In the genomic region with DNA sequence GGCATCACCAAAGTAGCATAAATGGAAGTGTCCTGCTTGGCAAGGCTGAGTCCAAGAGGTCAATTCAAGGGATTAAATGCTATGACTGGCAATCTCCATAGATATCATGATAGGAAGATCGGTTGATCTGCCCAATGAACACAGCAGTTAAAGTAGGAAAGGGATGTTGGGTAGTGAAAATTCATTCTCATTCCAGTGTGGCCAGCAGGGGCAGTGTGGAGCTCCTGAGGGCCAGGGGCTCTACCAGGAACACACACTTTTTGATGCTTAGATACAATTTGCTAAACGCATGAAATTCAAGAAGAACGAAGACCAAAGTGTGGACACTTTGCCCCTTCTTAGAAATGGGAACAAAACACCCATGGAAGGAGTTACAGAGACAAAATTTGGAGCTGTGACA, we compare ENCODE assay signal across 7 mouse cellular contexts.
DNase-seq lines count a peak whose midpoint lies in the region; ATAC-seq and TF ChIP-seq lines count a peak whose summit lies in the region.
"Not testable (repeated sequence)": the region's sequence is repeated elsewhere in the genome, so short reads cannot be mapped to it uniquely, and the experiment has no call there.

No protein-coding gene starts in this region.

- H3K9me3 ChIP-seq in ES-Bruce4 (replicated peaks; ENCODE audit: control insufficient read depth, insufficient read depth, low read length, poor library complexity, severe bottlenecking); intestine, postnatal 0 days (ENCODE audit: control insufficient read depth); lung, embryonic 14.5 days (ENCODE audit: low read depth, low read length): not testable (repeated sequence)

- TF ChIP-seq POLR2A in ES-Bruce4 (IDR thresholded peaks at IDR 0.05; ENCODE audit: insufficient read depth, low read length); brain, embryonic 14.5 days (IDR thresholded peaks at IDR 0.05; ENCODE audit: borderline replicate concordance, extremely low read depth, insufficient read depth, insufficient read length, poor library complexity, severe bottlenecking); heart, adult 2 months (IDR thresholded peaks at IDR 0.05; ENCODE audit: insufficient read depth, low read depth, low read length); testis, adult 2 months (IDR thresholded peaks at IDR 0.05; ENCODE audit: control insufficient read depth, low read depth, low read length): not testable (repeated sequence)

- H3K27ac ChIP-seq in ES-Bruce4 (ENCODE audit: insufficient read depth, low read length); heart, adult 2 months; intestine, postnatal 0 days (ENCODE audit: low read depth, low read length); left cerebral cortex, adult 2 months; lung, embryonic 14.5 days (ENCODE audit: low read depth); testis, adult 2 months (ENCODE audit: control insufficient read depth, insufficient read depth, low read depth, low read length): not testable (repeated sequence)

- H3K4me1 ChIP-seq in ES-Bruce4 (ENCODE audit: control insufficient read depth, insufficient read depth, low read length); heart, adult 2 months (ENCODE audit: control insufficient read depth, insufficient read depth, low read length); intestine, postnatal 0 days (replicated peaks; ENCODE audit: control insufficient read depth, insufficient read depth, low read length); lung, embryonic 14.5 days (ENCODE audit: insufficient read depth); testis, adult 2 months (ENCODE audit: control insufficient read depth, insufficient read depth, low read length): not testable (repeated sequence)

- WGBS in heart, adult 2 months, result 93% methylated on average over 3 of the region's 3 CpGs
- WGBS in intestine, postnatal 0 days, result 97% methylated on average over 3 of the region's 3 CpGs
- 89% methylated on average over 3 of the region's 3 CpGs for WGBS in lung, embryonic 14.5 days

- peak; percentile 23 for TF ChIP-seq CTCF in ES-Bruce4 (IDR thresholded peaks at IDR 0.05; ENCODE audit: low read depth, low read length)
- peak; percentile 36; the same call in 1 of the 2 replicates for TF ChIP-seq CTCF in brain, embryonic 14.5 days (IDR thresholded peaks at IDR 0.05; ENCODE audit: borderline replicate concordance, extremely low read depth, insufficient read depth, insufficient read length)
- TF ChIP-seq CTCF in heart, adult 2 months (IDR thresholded peaks at IDR 0.05), result peak; percentile 26
- TF ChIP-seq CTCF in intestine, postnatal 0 days (IDR thresholded peaks at IDR 0.05; ENCODE audit: low read depth), result peak; percentile 46
- TF ChIP-seq CTCF in left cerebral cortex, adult 2 months (IDR thresholded peaks at IDR 0.05), result peak; percentile 31
- TF ChIP-seq CTCF in lung, embryonic 14.5 days (IDR thresholded peaks at IDR 0.05; ENCODE audit: low read depth), result peak; percentile 44; the same call in 1 of the 2 replicates
- peak; percentile 23; the same call in 1 of the 2 replicates for TF ChIP-seq CTCF in testis, adult 2 months (IDR thresholded peaks at IDR 0.05; ENCODE audit: control insufficient read depth, insufficient read depth, insufficient replicate concordance, low read depth, low read length)

- not testable (repeated sequence) for H3K36me3 ChIP-seq in ES-Bruce4 (ENCODE audit: control insufficient read depth, insufficient read depth, low read length, poor library complexity, severe bottlenecking); heart, adult 2 months (ENCODE audit: control insufficient read depth, insufficient read depth, low read length); intestine, postnatal 0 days (ENCODE audit: control insufficient read depth, insufficient read depth); lung, embryonic 14.5 days (ENCODE audit: insufficient read depth); testis, adult 2 months (ENCODE audit: control insufficient read depth, insufficient read depth, low read length)

- not testable (repeated sequence) for H3K27me3 ChIP-seq in ES-Bruce4 (ENCODE audit: control insufficient read depth, insufficient read depth, low read length, poor library complexity, severe bottlenecking); heart, adult 2 months (ENCODE audit: control insufficient read depth, insufficient read depth, low read length); intestine, postnatal 0 days (replicated peaks; ENCODE audit: control insufficient read depth, insufficient read depth, low read length); lung, embryonic 14.5 days (ENCODE audit: insufficient read depth, low read length); testis, adult 2 months (ENCODE audit: control insufficient read depth, insufficient read depth, low read length)

- H3K79me2 ChIP-seq in heart, adult 2 months (replicated peaks; ENCODE audit: control insufficient read depth, insufficient read depth, low read length), result not testable (repeated sequence)

- H3K4me2 ChIP-seq in intestine, postnatal 0 days (replicated peaks; ENCODE audit: low read depth); lung, embryonic 14.5 days: not testable (repeated sequence)

- TF ChIP-seq EP300 in ES-Bruce4 (IDR thresholded peaks at IDR 0.05; ENCODE audit: insufficient read depth, low read depth, low read length); heart, adult 2 months (IDR thresholded peaks at IDR 0.05; ENCODE audit: insufficient read depth, low read depth, low read length): not testable (repeated sequence)

- not testable (repeated sequence) for ATAC-seq in intestine, postnatal 0 days; lung, embryonic 14.5 days (ENCODE audit: insufficient read depth)

- DNase-seq in brain, embryonic 14.5 days (ENCODE audit: low read depth); heart, adult 2 months; left cerebral cortex, adult 2 months (ENCODE audit: extremely low spot score in 1 of 2, low spot score in 2 of 2); lung, embryonic 14.5 days: not testable (repeated sequence)

- H3K9ac ChIP-seq in ES-Bruce4 (ENCODE audit: low read depth, poor library complexity, severe bottlenecking); heart, adult 2 months (ENCODE audit: low read depth, low read length); intestine, postnatal 0 days (ENCODE audit: low read depth, low read length); lung, embryonic 14.5 days: not testable (repeated sequence)

- not testable (repeated sequence) for H3K4me3 ChIP-seq in ES-Bruce4 (ENCODE audit: low read depth, low read length); heart, adult 2 months; intestine, postnatal 0 days (ENCODE audit: low read depth, low read length); left cerebral cortex, adult 2 months; lung, embryonic 14.5 days (ENCODE audit: low read depth, low read length); testis, adult 2 months (ENCODE audit: control insufficient read depth, low read depth, low read length)

- intact Hi-C loops in heart, adult 2 months (cut with DNase I); left cerebral cortex, adult 2 months (cut with DNase I): not testable (repeated sequence)
